Mouse (Mus musculus) ovary, adult 2 months (tissue): ENCODE measurements around the gene Tgm4. TPM values are rescaled to one million over a fixed set of nuclear protein-coding genes. Genes with fewer than 3 reads are reported as not detected.

Experiments
- polyA plus RNA-seq: library from polyadenylated mRNA; depleted of rRNA; stranded (reverse); fragments of >200 nt; gene quantifications from 2 replicates; pipeline ENCODE4 v1.2.3, GENCODE M21; 2012; rRNA removed

Gene Tgm4
- polyA plus RNA-seq = 0.15 and 0.24 TPM in 2 replicates

GRCm38 (mm10) chr9:123034426-123034825 lies at the start of gene Tgm4:
TSS of gene Tgm4 (plus strand) at chr9:123034726.

GRCm38 (mm10) chr9:123020995-123021631 lies 13.4 kb upstream of the Tgm4 start, which contains the start of gene Tmem42:
TSS of gene Tmem42 (plus strand) at chr9:123021326.

GRCm38 (mm10) chr9:123112805-123113521 lies 78.4 kb downstream of the Tgm4 start, which contains the start of the genes Zdhhc3 and Exosc7:
TSS of gene Zdhhc3 (minus strand) at chr9:123113205.
TSS of gene Exosc7 (plus strand) at chr9:123113215.

Other genes starting within 250 kb of the Tgm4 start
- gene Tcaim, start 229.2 kb upstream of the Tgm4 start, polyA plus RNA-seq = 2.6 and 3.0 TPM in 2 replicates
- not detected in 2 replicates for gene Gm35549, start 190.7 kb upstream of the Tgm4 start, polyA plus RNA-seq
- 29.6 and 29.7 TPM in 2 replicates for gene Zfp445, start 168.7 kb upstream of the Tgm4 start, polyA plus RNA-seq
- gene Zkscan7, start 149.0 kb upstream of the Tgm4 start, polyA plus RNA-seq = 3.1 and 3.9 TPM in 2 replicates
- 1.8 and 1.9 TPM in 2 replicates for gene Zfp105, start 111.7 kb upstream of the Tgm4 start, polyA plus RNA-seq
- gene 1110059G10Rik, start 83.7 kb upstream of the Tgm4 start, polyA plus RNA-seq = 1.3 and 1.5 TPM in 2 replicates
- gene Kif15, start 83.7 kb upstream of the Tgm4 start, polyA plus RNA-seq = 1.3 and 6.7 TPM in 2 replicates
- 28.2 and 34.1 TPM in 2 replicates for gene Tmem42, start 13.4 kb upstream of the Tgm4 start, polyA plus RNA-seq
- gene Zdhhc3, start 78.5 kb downstream of the Tgm4 start, polyA plus RNA-seq = 251 and 334 TPM in 2 replicates
- gene Exosc7, start 78.5 kb downstream of the Tgm4 start, polyA plus RNA-seq = 30.1 and 33.1 TPM in 2 replicates
- gene Clec3b, start 116.2 kb downstream of the Tgm4 start, polyA plus RNA-seq = 89.9 and 107 TPM in 2 replicates
- 9.1 and 9.4 TPM in 2 replicates for gene Cdcp1, start 181.3 kb downstream of the Tgm4 start, polyA plus RNA-seq
- 85.7 and 178 TPM in 2 replicates for gene Tmem158, start 226.0 kb downstream of the Tgm4 start, polyA plus RNA-seq